Mouse (Mus musculus): ENCODE data around the gene Fn3k. TPM values are rescaled to one million over a fixed set of nuclear protein-coding genes. Genes with fewer than 3 reads are reported as not detected.
A peak's percentile ranks its signal among the peaks of the same experiment; 100 is the strongest.

Fn3k gene
- 4.1 TPM in 2 replicates for polyA plus RNA-seq (2012; rRNA removed)

GRCm38 (mm10) chr11:121434156-121435155, at the start of gene Fn3k:
TSS of gene Fn3k (plus strand) at chr11:121434913.
- TF ChIP-seq POLR2A (IDR thresholded peaks at IDR 0.05; ENCODE audit: borderline replicate concordance, extremely low read depth, insufficient read depth, insufficient read length, poor library complexity, severe bottlenecking) = no peak
- no peak for TF ChIP-seq CTCF (IDR thresholded peaks at IDR 0.05; ENCODE audit: borderline replicate concordance, extremely low read depth, insufficient read depth, insufficient read length)
- DNase-seq (ENCODE audit: low read depth) = peak; percentile 95

- 0 out of 2 replicates have a peak, but pooled peaks have one; percentile 33 for TF ChIP-seq POLR2A (IDR thresholded peaks at IDR 0.05; ENCODE audit: borderline replicate concordance, extremely low read depth, insufficient read depth, insufficient read length, poor library complexity, severe bottlenecking)
- no peak for TF ChIP-seq CTCF (IDR thresholded peaks at IDR 0.05; ENCODE audit: borderline replicate concordance, extremely low read depth, insufficient read depth, insufficient read length)
Observed at GRCm38 (mm10) chr11:121387750-121388553, 46.8 kb upstream of the Fn3k start, which contains the start of gene Rab40b. TSS of gene Rab40b (minus strand) at chr11:121388251.

GRCm38 (mm10) chr11:121388554-121388945, 46.2 kb upstream of the Fn3k start:
- DNase-seq (ENCODE audit: low read depth) = no peak
- TF ChIP-seq CTCF (IDR thresholded peaks at IDR 0.05; ENCODE audit: borderline replicate concordance, extremely low read depth, insufficient read depth, insufficient read length) (peak; percentile 4; the same call in 1 of the 2 replicates), POLR2A (IDR thresholded peaks at IDR 0.05; ENCODE audit: borderline replicate concordance, extremely low read depth, insufficient read depth, insufficient read length, poor library complexity, severe bottlenecking) (no peak)

More at GRCm38 (mm10) chr11:121387750-121388553, 46.8 kb upstream of the Fn3k start, which contains the start of gene Rab40b:
- DNase-seq (ENCODE audit: low read depth) = peak; percentile 99

GRCm38 (mm10) chr11:121390793-121391192, 43.9 kb upstream of the Fn3k start:
- DNase-seq (ENCODE audit: low read depth) = no peak
- TF ChIP-seq POLR2A (IDR thresholded peaks at IDR 0.05; ENCODE audit: borderline replicate concordance, extremely low read depth, insufficient read depth, insufficient read length, poor library complexity, severe bottlenecking) (no peak), CTCF (IDR thresholded peaks at IDR 0.05; ENCODE audit: borderline replicate concordance, extremely low read depth, insufficient read depth, insufficient read length) (no peak)

GRCm38 (mm10) chr11:121392405-121392804, 42.3 kb upstream of the Fn3k start:
- TF ChIP-seq CTCF (IDR thresholded peaks at IDR 0.05; ENCODE audit: borderline replicate concordance, extremely low read depth, insufficient read depth, insufficient read length) (no peak), POLR2A (IDR thresholded peaks at IDR 0.05; ENCODE audit: borderline replicate concordance, extremely low read depth, insufficient read depth, insufficient read length, poor library complexity, severe bottlenecking) (no peak)
- DNase-seq (ENCODE audit: low read depth) = no peak

DNA sequence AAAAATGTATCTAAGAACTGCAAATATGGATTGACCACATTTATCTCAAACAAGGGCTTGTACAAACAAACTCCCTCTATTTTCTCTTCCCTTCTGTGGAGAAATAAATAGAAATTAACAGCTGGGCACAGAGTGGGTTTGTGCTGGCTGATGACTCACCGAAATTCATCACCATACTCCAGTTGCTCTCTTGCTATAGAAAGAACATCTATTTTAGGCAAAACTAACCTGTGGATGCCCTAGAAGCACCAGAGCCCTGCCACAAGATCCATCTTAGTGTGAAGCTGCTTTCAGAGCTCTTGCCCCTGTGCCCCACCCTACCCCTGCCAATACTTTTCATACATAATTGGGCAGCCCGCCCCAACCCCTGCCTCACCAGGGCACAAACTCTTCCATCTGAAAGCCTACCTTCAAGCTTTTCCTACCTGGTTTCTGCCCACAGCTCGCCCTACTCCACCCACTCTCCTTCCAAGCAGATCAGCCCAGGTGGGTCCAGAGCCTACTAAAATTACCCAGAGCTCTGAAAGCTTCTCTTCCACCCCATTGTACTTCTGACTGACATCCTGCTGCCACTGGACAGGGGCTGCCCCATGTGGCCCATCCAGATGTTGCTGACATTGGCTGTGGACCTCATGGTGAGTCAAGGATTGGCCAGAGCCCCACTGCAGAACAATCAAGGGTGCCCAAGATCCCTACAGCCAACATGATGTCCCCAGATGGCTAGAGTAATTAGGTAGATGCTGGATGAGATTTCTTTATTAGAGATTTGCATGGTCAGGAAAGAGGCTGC, 27.2 kb upstream of the Fn3k start:
- TF ChIP-seq CTCF (IDR thresholded peaks at IDR 0.05; ENCODE audit: borderline replicate concordance, extremely low read depth, insufficient read depth, insufficient read length) (no peak), POLR2A (IDR thresholded peaks at IDR 0.05; ENCODE audit: borderline replicate concordance, extremely low read depth, insufficient read depth, insufficient read length, poor library complexity, severe bottlenecking) (no peak)
- no peak for DNase-seq (ENCODE audit: low read depth)

DNA sequence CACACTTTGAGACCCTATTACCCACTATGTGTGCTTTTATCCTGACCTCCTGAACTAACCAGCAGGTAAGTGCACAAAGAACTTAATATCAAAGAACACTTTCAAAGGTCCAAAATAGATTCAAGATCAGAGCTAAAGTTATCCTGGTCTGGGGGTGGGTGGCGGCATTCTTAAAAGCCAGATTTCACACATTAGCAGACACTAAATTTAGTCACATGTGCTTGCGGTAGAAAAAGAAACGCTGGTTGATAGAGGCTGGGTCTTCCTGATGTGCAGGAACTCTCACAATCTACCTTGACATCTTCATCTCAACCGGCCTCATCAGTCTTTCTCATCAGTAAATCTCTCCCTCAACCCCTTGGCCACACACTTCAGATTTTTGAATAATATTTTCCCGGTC, 20.0 kb upstream of the Fn3k start:
- no peak for DNase-seq (ENCODE audit: low read depth)
- no peak for TF ChIP-seq POLR2A (IDR thresholded peaks at IDR 0.05; ENCODE audit: borderline replicate concordance, extremely low read depth, insufficient read depth, insufficient read length, poor library complexity, severe bottlenecking)
- no peak for TF ChIP-seq CTCF (IDR thresholded peaks at IDR 0.05; ENCODE audit: borderline replicate concordance, extremely low read depth, insufficient read depth, insufficient read length)

GRCm38 (mm10) chr11:121415351-121415750, 19.4 kb upstream of the Fn3k start:
- DNase-seq (ENCODE audit: low read depth) = no peak

GRCm38 (mm10) chr11:121417971-121418370, 16.7 kb upstream of the Fn3k start:
- DNase-seq (ENCODE audit: low read depth) = no peak
- TF ChIP-seq CTCF (IDR thresholded peaks at IDR 0.05; ENCODE audit: borderline replicate concordance, extremely low read depth, insufficient read depth, insufficient read length) (no peak), POLR2A (IDR thresholded peaks at IDR 0.05; ENCODE audit: borderline replicate concordance, extremely low read depth, insufficient read depth, insufficient read length, poor library complexity, severe bottlenecking) (no peak)

More at GRCm38 (mm10) chr11:121415351-121415750, 19.4 kb upstream of the Fn3k start:
- TF ChIP-seq CTCF (IDR thresholded peaks at IDR 0.05; ENCODE audit: borderline replicate concordance, extremely low read depth, insufficient read depth, insufficient read length) (no peak), POLR2A (IDR thresholded peaks at IDR 0.05; ENCODE audit: borderline replicate concordance, extremely low read depth, insufficient read depth, insufficient read length, poor library complexity, severe bottlenecking) (no peak)

DNA sequence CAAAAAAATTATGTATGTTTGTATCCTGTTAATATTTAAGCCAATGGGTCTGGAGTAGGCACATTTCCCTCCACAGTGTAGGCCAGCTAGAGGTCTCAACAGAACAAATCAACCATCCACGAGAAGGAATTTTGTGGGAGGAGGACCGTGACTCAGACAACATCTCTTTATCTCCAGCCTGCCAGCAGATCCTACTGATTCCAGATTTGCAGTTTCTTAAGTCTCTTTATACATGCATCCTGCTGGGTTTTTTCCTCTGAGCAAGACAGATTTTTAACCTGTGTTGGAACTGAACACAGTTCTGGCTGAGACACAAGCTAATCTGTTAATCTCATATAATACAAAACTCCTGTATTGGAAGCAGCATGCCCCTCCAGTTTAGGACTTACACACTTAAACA, 15.8 kb upstream of the Fn3k start:
- TF ChIP-seq CTCF (IDR thresholded peaks at IDR 0.05; ENCODE audit: borderline replicate concordance, extremely low read depth, insufficient read depth, insufficient read length) (no peak), POLR2A (IDR thresholded peaks at IDR 0.05; ENCODE audit: borderline replicate concordance, extremely low read depth, insufficient read depth, insufficient read length, poor library complexity, severe bottlenecking) (no peak)
- DNase-seq (ENCODE audit: low read depth) = no peak
